Mouse (Mus musculus): ENCODE data around the gene Evc2. TPM values are rescaled to one million over a fixed set of nuclear protein-coding genes. Genes with fewer than 3 reads are reported as not detected.

Evc2 gene
- polyA plus RNA-seq, 1 experiment: 7.0 TPM

DNA sequence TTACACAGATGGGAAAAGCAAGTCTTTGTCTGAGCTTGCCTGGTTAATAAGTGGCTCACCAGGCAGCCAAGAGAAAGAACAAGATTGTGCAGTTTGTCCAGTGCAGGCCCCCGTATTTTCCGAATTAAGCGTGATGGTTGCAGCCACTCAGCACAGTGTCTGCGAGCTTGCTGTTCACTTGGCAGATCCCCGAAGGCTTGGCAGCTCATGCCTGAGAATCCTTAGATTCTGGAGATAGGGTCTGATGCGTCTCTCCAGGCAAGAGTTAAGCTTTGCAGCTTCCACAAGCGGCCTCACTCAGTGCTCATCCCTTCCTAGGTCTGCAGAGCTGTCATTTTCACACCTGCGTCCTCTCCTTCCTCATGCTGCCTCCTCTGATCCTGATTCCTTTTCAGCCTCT is 30.5 kb downstream of the Evc2 start:
- Histone ChIP-seq H3ac (ENCODE audit: control insufficient read depth, insufficient read length) (no peak overlapping the region), H3K36me3 (ENCODE audit: control insufficient read depth, insufficient read depth) (no peaks in the 10 kb centered on the region), H3K27me3 (ENCODE audit: control insufficient read depth, insufficient read depth, insufficient read length) (no peaks in the 10 kb centered on the region), H3K79me2 (ENCODE audit: control insufficient read depth, insufficient read depth) (no peaks in the 10 kb centered on the region), H3K4me2 (ENCODE audit: low read depth) (no peak overlapping the region), H3K4me3 (no peak overlapping the region)
- TF ChIP-seq SRF (IDR thresholded peaks at IDR 0.05; ENCODE audit: control insufficient read depth, insufficient read length, low read depth) (no peak), CEBPB (IDR thresholded peaks at IDR 0.05; ENCODE audit: insufficient read depth, poor library complexity, severe bottlenecking) (no peak), MAX (IDR thresholded peaks at IDR 0.05; ENCODE audit: low read depth) (no peak), POLR2AphosphoS2 (IDR thresholded peaks at IDR 0.05; ENCODE audit: insufficient read length, low read depth) (no peak), USF1 (IDR thresholded peaks at IDR 0.05; ENCODE audit: low read depth) (no peak), E2F4 (IDR thresholded peaks at IDR 0.05; ENCODE audit: insufficient read depth) (no peak), MYOD1 (IDR thresholded peaks at IDR 0.05; ENCODE audit: control insufficient read depth in 1 of 3, insufficient read length in 2 of 3, low read depth in 2 of 3) (no peak), TCF12 (IDR thresholded peaks at IDR 0.05; ENCODE audit: insufficient read depth, poor library complexity, severe bottlenecking) (no peak), MYOG (IDR thresholded peaks at IDR 0.05; ENCODE audit: control insufficient read depth in 1 of 3, insufficient read depth in 1 of 3, insufficient read length in 2 of 3, low read depth in 2 of 3) (no peak), POLR2A (IDR thresholded peaks at IDR 0.05; ENCODE audit: insufficient read length, low read depth) (no peak), REST (IDR thresholded peaks at IDR 0.05; ENCODE audit: insufficient read depth, insufficient read length) (no peak), TCF3 (IDR thresholded peaks at IDR 0.05; ENCODE audit: insufficient read length, low read depth) (no peak)

DNA sequence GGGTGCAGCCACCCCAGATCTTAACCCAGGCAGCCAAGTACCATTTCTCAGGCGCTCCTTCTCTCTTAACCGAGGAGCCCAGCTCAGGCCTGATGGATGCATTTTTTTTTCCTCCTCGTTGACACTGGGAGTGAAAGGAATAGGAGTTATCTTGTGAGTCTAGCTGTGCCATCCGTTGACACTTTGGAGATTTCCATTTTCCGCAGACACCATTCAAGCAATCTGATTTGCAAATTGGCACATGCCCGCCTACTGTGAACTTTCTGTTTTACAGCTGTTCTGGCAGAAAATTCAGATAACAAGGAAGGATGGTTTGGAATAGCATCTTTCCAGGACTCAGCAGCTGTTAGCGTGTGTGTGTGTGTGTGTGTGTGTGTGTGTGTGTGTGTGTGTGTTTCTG is 39.1 kb downstream of the Evc2 start:
- no peak overlapping the region for H3K4me2 ChIP-seq (ENCODE audit: low read depth)
- H3ac ChIP-seq (ENCODE audit: control insufficient read depth, insufficient read length): no peak overlapping the region
- no peaks in the 10 kb centered on the region for H3K36me3 ChIP-seq (ENCODE audit: control insufficient read depth, insufficient read depth)
- TF ChIP-seq MYOD1 (IDR thresholded peaks at IDR 0.05; ENCODE audit: control insufficient read depth in 1 of 3, insufficient read length in 2 of 3, low read depth in 2 of 3): no peak
- TF ChIP-seq E2F4 (IDR thresholded peaks at IDR 0.05; ENCODE audit: insufficient read depth): no peak
- no peak for TF ChIP-seq TCF12 (IDR thresholded peaks at IDR 0.05; ENCODE audit: insufficient read depth, poor library complexity, severe bottlenecking)
- no peak for TF ChIP-seq MYOG (IDR thresholded peaks at IDR 0.05; ENCODE audit: control insufficient read depth in 1 of 3, insufficient read depth in 1 of 3, insufficient read length in 2 of 3, low read depth in 2 of 3)
- no peak for TF ChIP-seq USF1 (IDR thresholded peaks at IDR 0.05; ENCODE audit: low read depth)
- no peak for TF ChIP-seq MAX (IDR thresholded peaks at IDR 0.05; ENCODE audit: low read depth)
- no peak for TF ChIP-seq CEBPB (IDR thresholded peaks at IDR 0.05; ENCODE audit: insufficient read depth, poor library complexity, severe bottlenecking)
- TF ChIP-seq POLR2A (IDR thresholded peaks at IDR 0.05; ENCODE audit: insufficient read length, low read depth): no peak
- TF ChIP-seq REST (IDR thresholded peaks at IDR 0.05; ENCODE audit: insufficient read depth, insufficient read length): no peak
- no peak for TF ChIP-seq TCF3 (IDR thresholded peaks at IDR 0.05; ENCODE audit: insufficient read length, low read depth)
- no peak for TF ChIP-seq SRF (IDR thresholded peaks at IDR 0.05; ENCODE audit: control insufficient read depth, insufficient read length, low read depth)
- TF ChIP-seq POLR2AphosphoS2 (IDR thresholded peaks at IDR 0.05; ENCODE audit: insufficient read length, low read depth): no peak
- H3K4me3 ChIP-seq: no peak overlapping the region
- H3K79me2 ChIP-seq (ENCODE audit: control insufficient read depth, insufficient read depth): no peaks in the 10 kb centered on the region
- H3K27me3 ChIP-seq (ENCODE audit: control insufficient read depth, insufficient read depth, insufficient read length): no peaks in the 10 kb centered on the region

DNA sequence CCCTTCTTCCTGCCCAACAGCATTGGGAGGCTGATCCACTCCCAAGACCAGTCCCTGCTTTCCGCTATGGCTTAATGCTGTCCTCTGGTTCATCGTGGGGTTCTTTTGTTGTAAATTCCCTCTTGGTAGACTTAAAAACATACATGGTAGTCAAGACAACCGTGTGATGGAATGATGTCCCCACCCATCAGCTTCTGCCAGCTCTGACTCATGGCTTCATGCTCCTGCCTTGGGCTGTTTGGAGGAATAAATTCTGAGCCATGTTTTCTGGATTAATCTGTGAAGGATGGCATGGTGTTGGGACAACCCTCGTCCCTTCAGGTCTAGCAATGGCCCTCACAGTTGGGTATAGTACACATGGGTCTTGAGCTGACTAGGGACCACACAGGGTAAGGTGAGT is 42.3 kb downstream of the Evc2 start:
- TF ChIP-seq POLR2AphosphoS2 (IDR thresholded peaks at IDR 0.05; ENCODE audit: insufficient read length, low read depth): no peak
- TF ChIP-seq CEBPB (IDR thresholded peaks at IDR 0.05; ENCODE audit: insufficient read depth, poor library complexity, severe bottlenecking): no peak
- TF ChIP-seq TCF12 (IDR thresholded peaks at IDR 0.05; ENCODE audit: insufficient read depth, poor library complexity, severe bottlenecking): no peak
- TF ChIP-seq POLR2A (IDR thresholded peaks at IDR 0.05; ENCODE audit: insufficient read length, low read depth): no peak
- TF ChIP-seq MAX (IDR thresholded peaks at IDR 0.05; ENCODE audit: low read depth): no peak
- TF ChIP-seq MYOG (IDR thresholded peaks at IDR 0.05; ENCODE audit: control insufficient read depth in 1 of 3, insufficient read depth in 1 of 3, insufficient read length in 2 of 3, low read depth in 2 of 3): no peak
- no peak for TF ChIP-seq USF1 (IDR thresholded peaks at IDR 0.05; ENCODE audit: low read depth)
- TF ChIP-seq E2F4 (IDR thresholded peaks at IDR 0.05; ENCODE audit: insufficient read depth): no peak
- TF ChIP-seq SRF (IDR thresholded peaks at IDR 0.05; ENCODE audit: control insufficient read depth, insufficient read length, low read depth): no peak
- TF ChIP-seq REST (IDR thresholded peaks at IDR 0.05; ENCODE audit: insufficient read depth, insufficient read length): no peak
- TF ChIP-seq MYOD1 (IDR thresholded peaks at IDR 0.05; ENCODE audit: control insufficient read depth in 1 of 3, insufficient read length in 2 of 3, low read depth in 2 of 3): no peak
- no peak for TF ChIP-seq TCF3 (IDR thresholded peaks at IDR 0.05; ENCODE audit: insufficient read length, low read depth)
- H3K27me3 ChIP-seq (ENCODE audit: control insufficient read depth, insufficient read depth, insufficient read length): no peaks in the 10 kb centered on the region
- H3K4me3 ChIP-seq: no peak overlapping the region
- no peak overlapping the region for H3ac ChIP-seq (ENCODE audit: control insufficient read depth, insufficient read length)
- H3K36me3 ChIP-seq (ENCODE audit: control insufficient read depth, insufficient read depth): peaks cover 5% of the 10 kb centered on the region
- no peak overlapping the region for H3K4me2 ChIP-seq (ENCODE audit: low read depth)
- no peaks in the 10 kb centered on the region for H3K79me2 ChIP-seq (ENCODE audit: control insufficient read depth, insufficient read depth)

DNA sequence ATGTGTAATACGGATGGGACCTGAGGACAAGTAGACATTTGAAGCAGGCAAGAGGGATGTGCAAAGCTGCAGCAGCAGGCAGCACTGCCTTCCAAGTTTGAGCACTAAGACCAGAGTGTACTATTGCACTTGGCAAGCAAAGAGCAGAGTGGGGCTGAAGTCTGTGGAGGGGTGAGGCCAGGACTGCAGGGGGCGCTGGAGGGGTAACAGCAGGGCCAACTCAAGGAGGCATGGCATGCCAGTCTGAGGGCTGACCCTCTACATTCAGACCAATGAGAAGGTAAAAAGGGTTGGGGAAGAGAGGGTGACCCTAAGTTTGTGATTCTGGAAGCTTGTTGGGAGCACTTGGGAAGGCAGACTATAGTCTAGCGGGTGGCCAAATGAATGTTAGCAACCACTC is 45.3 kb downstream of the Evc2 start:
- TF ChIP-seq MAX (IDR thresholded peaks at IDR 0.05; ENCODE audit: low read depth): no peak
- no peak for TF ChIP-seq REST (IDR thresholded peaks at IDR 0.05; ENCODE audit: insufficient read depth, insufficient read length)
- TF ChIP-seq MYOD1 (IDR thresholded peaks at IDR 0.05; ENCODE audit: control insufficient read depth in 1 of 3, insufficient read length in 2 of 3, low read depth in 2 of 3): no peak
- no peak for TF ChIP-seq USF1 (IDR thresholded peaks at IDR 0.05; ENCODE audit: low read depth)
- TF ChIP-seq POLR2A (IDR thresholded peaks at IDR 0.05; ENCODE audit: insufficient read length, low read depth): no peak
- TF ChIP-seq MYOG (IDR thresholded peaks at IDR 0.05; ENCODE audit: control insufficient read depth in 1 of 3, insufficient read depth in 1 of 3, insufficient read length in 2 of 3, low read depth in 2 of 3): no peak
- TF ChIP-seq TCF12 (IDR thresholded peaks at IDR 0.05; ENCODE audit: insufficient read depth, poor library complexity, severe bottlenecking): no peak
- TF ChIP-seq POLR2AphosphoS2 (IDR thresholded peaks at IDR 0.05; ENCODE audit: insufficient read length, low read depth): no peak
- no peak for TF ChIP-seq E2F4 (IDR thresholded peaks at IDR 0.05; ENCODE audit: insufficient read depth)
- no peak for TF ChIP-seq TCF3 (IDR thresholded peaks at IDR 0.05; ENCODE audit: insufficient read length, low read depth)
- TF ChIP-seq CEBPB (IDR thresholded peaks at IDR 0.05; ENCODE audit: insufficient read depth, poor library complexity, severe bottlenecking): no peak
- no peak for TF ChIP-seq SRF (IDR thresholded peaks at IDR 0.05; ENCODE audit: control insufficient read depth, insufficient read length, low read depth)
- H3K36me3 ChIP-seq (ENCODE audit: control insufficient read depth, insufficient read depth): peaks cover 5% of the 10 kb centered on the region

More for the DNA sequence above, 45.3 kb downstream of the Evc2 start:
- H3K4me2 ChIP-seq (ENCODE audit: low read depth): no peak overlapping the region
- no peak overlapping the region for H3ac ChIP-seq (ENCODE audit: control insufficient read depth, insufficient read length)
- H3K27me3 ChIP-seq (ENCODE audit: control insufficient read depth, insufficient read depth, insufficient read length): no peaks in the 10 kb centered on the region
- H3K4me3 ChIP-seq: no peak overlapping the region
- H3K79me2 ChIP-seq (ENCODE audit: control insufficient read depth, insufficient read depth): no peaks in the 10 kb centered on the region
